Comparison of ENCODE assay signal across 17 mouse cellular contexts in the genomic region with DNA sequence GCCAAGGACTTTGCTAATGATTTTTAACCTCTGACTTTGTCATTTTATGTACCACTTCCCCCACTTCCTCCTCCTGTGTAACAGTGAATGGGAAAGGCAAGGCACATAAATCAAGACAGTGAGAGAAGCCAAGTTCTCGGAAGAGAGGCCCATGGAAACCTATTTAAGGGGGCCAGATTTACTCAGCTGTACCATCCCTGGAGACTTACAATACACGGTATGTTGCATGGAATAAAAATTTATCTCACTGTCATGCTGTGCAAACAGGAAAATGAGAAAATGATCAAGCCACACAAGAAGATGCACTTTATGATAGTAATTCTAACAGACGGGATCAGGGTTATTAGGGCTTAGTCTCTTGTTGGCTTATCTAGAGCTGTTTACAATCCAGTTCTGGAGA.
"Had no signal": no experiment of that assay in that cellular context is flagged by ENCODE, and none has a peak within 500 bp of the region (broad histone marks: within the 10 kb centered on the region; RNA-seq: fewer than 3 reads in every experiment).

No protein-coding gene starts in this region.

- H3K4me3 ChIP-seq: lung, embryonic 15.5 days; megakaryocyte, embryonic 14.5 days; midbrain, embryonic 13.5 days; midbrain, embryonic 15.5 days; neural tube, embryonic 12.5 days; stomach, embryonic 15.5 days had no signal

- H3K4me1 ChIP-seq: lung, embryonic 15.5 days; megakaryocyte, embryonic 14.5 days; midbrain, embryonic 13.5 days; midbrain, embryonic 15.5 days; neural tube, embryonic 12.5 days; stomach, embryonic 15.5 days had no signal

- H3K9ac ChIP-seq: lung, embryonic 15.5 days; midbrain, embryonic 13.5 days; midbrain, embryonic 15.5 days; neural tube, embryonic 12.5 days; stomach, embryonic 15.5 days had no signal

- H3K4me2 ChIP-seq: lung, embryonic 15.5 days; midbrain, embryonic 11.5 days; midbrain, embryonic 13.5 days; midbrain, embryonic 15.5 days; neural tube, embryonic 12.5 days; stomach, embryonic 15.5 days had no signal

- DNase-seq: lung, adult 2 months; lung, postnatal 14 days; lung, postnatal 36 days; right cerebral cortex, postnatal 14 days; thymus, adult 2 months; thymus, postnatal 25 days; thymus, postnatal 4 days had no signal

- H3K9me3 ChIP-seq: lung, embryonic 15.5 days; megakaryocyte, embryonic 14.5 days; midbrain, embryonic 13.5 days; midbrain, embryonic 15.5 days; neural tube, embryonic 12.5 days; stomach, embryonic 15.5 days had no signal

- H3K27me3 ChIP-seq: lung, embryonic 15.5 days; midbrain, embryonic 13.5 days; midbrain, embryonic 15.5 days; neural tube, embryonic 12.5 days; stomach, embryonic 15.5 days had no signal

- H3K27ac ChIP-seq: lung, embryonic 15.5 days; macrophage; midbrain, embryonic 13.5 days; midbrain, embryonic 15.5 days; neural tube, embryonic 12.5 days; stomach, embryonic 15.5 days; stomach, postnatal 0 days had no signal

- H3K36me3 ChIP-seq: lung, embryonic 15.5 days; midbrain, embryonic 13.5 days; midbrain, embryonic 15.5 days; neural tube, embryonic 12.5 days; stomach, embryonic 15.5 days had no signal

- ATAC-seq: lung, postnatal 0 days; midbrain, embryonic 13.5 days; midbrain, embryonic 15.5 days had no signal
